Mouse (Mus musculus) embryonic facial prominence, embryonic 11.5 days (tissue): ENCODE measurements around the gene Plxnc1. TPM values are rescaled to one million over a fixed set of nuclear protein-coding genes. Genes with fewer than 3 reads are reported as not detected.

Source experiments
- ATAC-seq: fragments of 200-750 bp; cut with Nextera tagmentation; replicated peaks from 2 replicates; pipeline ENCODE4 v1.8.0; 2017; ENCODE audit warnings: low read depth; ENCODE audit not compliant: insufficient number of reproducible peaks, low FRiP score, low TSS enrichment
- DNase-seq: peaks from one replicate; pipeline ENCODE4 v3.0.0-alpha.2; 2015; ENCODE audit warnings: low spot score
- H3K27ac ChIP-seq: fragments of 300-500 bp; sonication (generic); replicated peaks from 2 replicates; pipeline ENCODE4 v1.5.1; 2014; ENCODE audit warnings: mild to moderate bottlenecking, low read depth, low read length, control low read depth
- H3K27me3 ChIP-seq: fragments of 300-500 bp; sonication (generic); 2 replicates; pipeline ENCODE4 v1.6.1; 2014; ENCODE audit warnings: mild to moderate bottlenecking, low read length, moderate library complexity, mixed read lengths; ENCODE audit not compliant: control insufficient read depth, insufficient read depth
- H3K36me3 ChIP-seq: fragments of 300-500 bp; sonication (generic); replicated peaks from 2 replicates; pipeline ENCODE4 v1.6.1; 2014; ENCODE audit warnings: low read depth, mild to moderate bottlenecking, low read length, moderate library complexity, mixed read lengths; ENCODE audit not compliant: control insufficient read depth, insufficient read depth
- H3K4me1 ChIP-seq: fragments of 300-500 bp; sonication (generic); 2 replicates; pipeline ENCODE4 v1.6.1; 2014; ENCODE audit warnings: low read length, mixed read lengths; ENCODE audit not compliant: control insufficient read depth, insufficient read depth
- H3K4me2 ChIP-seq: fragments of 300-500 bp; sonication (generic); 2 replicates; pipeline ENCODE4 v1.6.1; 2014; ENCODE audit warnings: low read depth, mild to moderate bottlenecking, control low read depth, low read length, moderate library complexity
- H3K4me3 ChIP-seq: fragments of 300-500 bp; sonication (generic); 2 replicates; pipeline ENCODE4 v1.5.1; 2014; ENCODE audit warnings: low read depth, low read length, control low read depth
- H3K9ac ChIP-seq: fragments of 300-500 bp; sonication (generic); replicated peaks from 2 replicates; pipeline ENCODE4 v1.6.1; 2014; ENCODE audit warnings: mild to moderate bottlenecking, control low read depth, low read length
- H3K9me3 ChIP-seq: fragments of 300-500 bp; sonication (generic); replicated peaks from 2 replicates; pipeline ENCODE4 v1.6.1; 2016; ENCODE audit warnings: mild to moderate bottlenecking, low read length, inconsistent platforms, mixed read lengths; ENCODE audit not compliant: control insufficient read depth
- WGBS: fragments of 180-500 bp; shearing (Covaris S2); extraction: QIAGEN DNeasy Blood & Tissue Kit; methylation state at CpG from one replicate; pipeline ENCODE4 v1.1.7; 2014; 5-methylcytosine and 5-hydroxymethylcytosine counted together
- polyA plus RNA-seq: library from polyadenylated mRNA; unstranded; fragments of >200 nt; fragmentation: Nextera tagmentation; extraction: Ambion mirVana; gene quantifications from 2 replicates; pipeline ENCODE4 v1.2.1, GENCODE M21; 2014

The Plxnc1 gene
- 2.0 and 2.8 TPM in 2 replicates for polyA plus RNA-seq

- peaks cover 8% of the 10 kb centered on the region for H3K4me1 ChIP-seq
- peak within 1 kb of the TSS; percentile 28; the same call in 1 of the 2 replicates for H3K27ac ChIP-seq
- H3K27me3 ChIP-seq: peaks cover 30% of the 10 kb centered on the region
- peak; percentile 67 for DNase-seq
- no peaks in the 10 kb centered on the region for H3K36me3 ChIP-seq
- ATAC-seq: peak; percentile 21
- H3K9me3 ChIP-seq: no peaks in the 10 kb centered on the region
- H3K9ac ChIP-seq: peak within 1 kb of the TSS; percentile 75
- H3K4me2 ChIP-seq: peak within 1 kb of the TSS; percentile 81
- 0% methylated on average over 15 of the region's 57 CpGs for WGBS
- peak within 1 kb of the TSS; percentile 67 for H3K4me3 ChIP-seq
These were observed at the start of gene Plxnc1 for GRCm38 (mm10) chr10:94944691-94945205. Plxnc1 (minus strand) TSS chr10:94944835.

DNA sequence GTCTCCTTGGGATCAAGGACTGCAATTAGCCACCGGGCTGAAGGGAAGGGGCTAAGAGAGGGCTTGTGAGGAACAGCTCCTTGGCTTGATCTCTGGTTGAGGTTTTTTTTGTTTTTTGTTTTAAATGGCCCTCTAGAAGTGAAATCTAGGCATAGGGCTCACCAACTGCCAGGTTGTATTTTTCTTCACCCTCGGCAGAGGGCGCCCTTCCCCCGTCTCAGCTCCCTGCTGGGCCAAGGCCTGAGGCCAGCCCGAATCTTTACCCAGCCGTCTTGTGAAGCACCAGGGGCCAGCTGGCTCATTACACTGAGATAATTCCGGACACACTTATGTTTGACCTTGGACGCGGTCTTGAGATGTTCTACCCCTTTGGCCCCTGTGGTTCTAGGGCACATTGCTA lies 47.5 kb upstream of the Plxnc1 start:
- Histone ChIP-seq H3K4me2 (no peak overlapping the region; the same call in 1 of the 2 replicates), H3K36me3 (no peaks in the 10 kb centered on the region), H3K27ac (no peak overlapping the region), H3K9ac (no peak overlapping the region), H3K27me3 (no peaks in the 10 kb centered on the region), H3K4me3 (no peak overlapping the region), H3K4me1 (no peaks in the 10 kb centered on the region), H3K9me3 (no peaks in the 10 kb centered on the region)
- 0 out of 2 replicates have a peak, but pooled peaks have one; percentile 51 for ATAC-seq
- peak; percentile 80 for DNase-seq
- 7% methylated on average over 9 of the region's 9 CpGs for WGBS

GRCm38 (mm10) chr10:94991564-94992097 lies 47.0 kb upstream of the Plxnc1 start:
- WGBS: 18% methylated on average over 17 of the region's 17 CpGs
- no peaks in the 10 kb centered on the region for H3K9me3 ChIP-seq
- no peak for ATAC-seq
- peak overlapping the region; percentile 17; the same call in 1 of the 2 replicates for H3K4me3 ChIP-seq
- H3K9ac ChIP-seq: peak overlapping the region; percentile 23; the same call in 1 of the 2 replicates
- H3K27ac ChIP-seq: no peak overlapping the region
- H3K4me2 ChIP-seq: peak overlapping the region; percentile 34
- H3K4me1 ChIP-seq: no peaks in the 10 kb centered on the region
- DNase-seq: peak; percentile 86
- no peaks in the 10 kb centered on the region for H3K36me3 ChIP-seq
- no peaks in the 10 kb centered on the region for H3K27me3 ChIP-seq

DNA sequence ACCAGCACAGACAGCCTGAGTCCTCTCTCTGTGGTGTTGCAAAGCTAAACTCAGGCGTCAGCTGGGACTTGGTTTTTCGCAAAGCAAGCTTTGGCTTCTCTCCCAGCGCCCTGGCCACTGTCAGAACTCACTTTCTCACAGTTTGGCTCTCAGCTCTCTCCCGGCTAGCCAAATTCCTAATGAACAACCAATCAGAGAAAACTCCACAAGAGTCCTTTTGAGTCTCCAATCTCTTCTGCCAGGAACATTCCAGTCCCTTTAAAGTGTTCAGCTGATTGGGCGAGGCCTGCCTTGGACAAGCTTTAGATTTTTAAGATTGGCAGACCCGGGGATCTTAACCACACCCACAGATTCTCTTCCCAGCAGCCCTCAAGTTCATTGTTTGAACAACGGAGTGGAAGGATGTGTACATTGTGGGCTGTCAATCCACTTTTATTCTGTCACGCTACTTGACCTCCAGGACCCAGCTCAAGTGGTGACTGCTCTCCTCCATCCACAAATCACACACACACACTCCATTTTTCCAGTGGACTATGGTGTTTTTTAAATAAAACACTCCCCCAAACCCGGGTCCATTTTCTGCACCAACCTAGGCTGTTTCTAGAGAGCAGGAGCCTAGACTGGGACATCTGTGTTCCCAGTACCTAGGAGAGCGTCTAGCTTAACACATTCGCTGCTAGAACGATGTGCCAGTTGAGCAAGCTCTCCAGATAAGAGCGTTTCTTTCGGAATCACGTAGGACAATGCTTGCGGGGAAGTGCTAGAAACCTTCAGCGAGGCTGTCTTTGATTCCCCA lies 46.3 kb upstream of the Plxnc1 start:
- Histone ChIP-seq H3K4me2 (peak overlapping the region; percentile 34), H3K36me3 (no peaks in the 10 kb centered on the region), H3K9me3 (no peaks in the 10 kb centered on the region), H3K9ac (0 out of 2 replicates have a peak overlapping the region, but pooled peaks have one; percentile 23), H3K27me3 (no peaks in the 10 kb centered on the region), H3K27ac (no peak overlapping the region), H3K4me3 (no peak overlapping the region), H3K4me1 (no peaks in the 10 kb centered on the region)
- ATAC-seq: 0 out of 2 replicates have a peak, but pooled peaks have one; percentile 19
- peak; percentile 40 for DNase-seq
- WGBS: 26% methylated on average over 17 of the region's 17 CpGs

DNA sequence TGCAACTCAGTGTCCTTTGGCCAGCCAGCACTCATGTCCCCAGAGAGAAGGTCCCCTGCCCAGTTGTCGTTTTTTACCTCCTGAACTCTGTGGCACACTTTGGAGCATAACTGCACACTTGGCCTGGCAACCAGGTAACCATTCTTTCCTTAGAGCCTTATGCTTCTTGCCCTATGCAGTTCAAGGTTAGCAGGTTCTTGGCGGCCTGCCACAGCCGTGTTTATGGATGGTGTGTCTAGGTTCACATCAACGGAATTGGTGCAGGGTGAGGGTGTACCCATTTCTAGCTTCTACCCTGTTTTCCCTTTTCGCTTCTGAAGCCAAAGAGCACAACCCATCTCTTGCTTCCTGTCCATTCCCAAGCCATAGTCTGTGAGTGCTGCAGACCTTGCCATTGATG lies 44.7 kb upstream of the Plxnc1 start:
- H3K9me3 ChIP-seq: no peaks in the 10 kb centered on the region
- WGBS: 88% methylated on average over 5 of the region's 5 CpGs
- no peak overlapping the region for H3K9ac ChIP-seq
- no peaks in the 10 kb centered on the region for H3K36me3 ChIP-seq
- H3K4me3 ChIP-seq: no peak overlapping the region
- DNase-seq: no peak
- ATAC-seq: no peak
- H3K4me2 ChIP-seq: no peak overlapping the region
- no peaks in the 10 kb centered on the region for H3K27me3 ChIP-seq
- no peak overlapping the region for H3K27ac ChIP-seq
- no peaks in the 10 kb centered on the region for H3K4me1 ChIP-seq

DNA sequence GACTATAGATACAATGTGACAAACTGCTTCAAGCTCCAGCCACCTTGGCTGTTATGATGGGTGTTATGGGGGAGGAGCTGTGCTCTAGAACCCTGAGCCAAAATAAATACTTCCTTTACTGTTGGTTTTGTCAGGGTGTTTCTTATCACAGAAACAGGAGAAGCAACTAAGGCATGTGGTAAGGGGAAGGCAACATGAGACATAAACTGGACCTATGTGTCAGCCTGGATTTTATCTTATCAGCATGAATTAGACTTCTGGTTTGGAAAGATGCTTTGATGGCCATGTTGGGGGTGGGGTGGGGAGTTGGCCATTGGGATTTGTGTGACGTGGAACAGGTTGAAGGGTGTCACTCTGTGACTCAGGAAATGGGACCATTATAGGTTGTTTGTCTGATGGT lies 40.5 kb upstream of the Plxnc1 start:
- Histone ChIP-seq H3K27ac (no peak overlapping the region), H3K36me3 (no peaks in the 10 kb centered on the region), H3K4me2 (no peak overlapping the region), H3K4me1 (no peaks in the 10 kb centered on the region), H3K27me3 (no peaks in the 10 kb centered on the region), H3K9me3 (no peaks in the 10 kb centered on the region), H3K4me3 (no peak overlapping the region), H3K9ac (no peak overlapping the region)
- 79% methylated on average over 1 of the region's 1 CpGs for WGBS
- DNase-seq (no peak), ATAC-seq (no peak)

DNA sequence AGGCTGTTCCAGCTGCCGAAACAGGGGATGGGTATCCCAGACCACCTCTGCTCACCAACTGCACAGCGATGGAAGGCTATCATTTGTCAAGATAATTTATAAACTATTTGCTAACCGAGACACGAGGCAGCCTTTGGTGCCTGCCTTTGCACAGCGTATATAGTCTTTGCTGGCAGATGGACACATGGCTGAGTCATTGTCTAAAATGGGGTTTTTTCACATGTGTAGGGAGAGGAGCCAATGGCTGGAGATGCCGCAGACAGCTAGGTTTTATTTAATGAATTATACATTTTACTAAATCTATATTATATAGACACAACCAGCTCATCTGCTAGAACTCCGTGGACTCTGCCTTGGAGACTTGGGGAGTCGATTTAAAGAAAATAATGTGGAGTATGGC lies 37.9 kb upstream of the Plxnc1 start:
- Histone ChIP-seq H3K9me3 (no peaks in the 10 kb centered on the region), H3K27ac (no peak overlapping the region), H3K4me3 (no peak overlapping the region), H3K27me3 (no peaks in the 10 kb centered on the region), H3K4me1 (no peaks in the 10 kb centered on the region), H3K4me2 (no peak overlapping the region), H3K9ac (no peak overlapping the region), H3K36me3 (no peaks in the 10 kb centered on the region)
- no peak for DNase-seq
- WGBS: 83% methylated on average over 8 of the region's 8 CpGs
- ATAC-seq: no peak
